Mouse (Mus musculus) embryo, embryonic 10.5 days (tissue): ENCODE measurements around the gene Olfr1347.
"Not testable (repeated sequence)": the region's sequence is repeated elsewhere in the genome, so short reads cannot be mapped to it uniquely, and the experiment has no call there.

Experiments
- DNase-seq: peaks from one replicate; pipeline ENCODE4 v3.0.0-alpha.2; 2015; ENCODE audit warnings: low spot score

Gene Olfr1347

GRCm38 (mm10) chr7:6499655-6500054 lies at the start of gene Olfr1347:
Gene Olfr1347, minus strand, starts transcription at chr7:6499755.
- no peak for DNase-seq

- DNase-seq = peak; percentile 43
These were observed 26.6 kb upstream of the Olfr1347 start for GRCm38 (mm10) chr7:6526141-6526540.

DNA sequence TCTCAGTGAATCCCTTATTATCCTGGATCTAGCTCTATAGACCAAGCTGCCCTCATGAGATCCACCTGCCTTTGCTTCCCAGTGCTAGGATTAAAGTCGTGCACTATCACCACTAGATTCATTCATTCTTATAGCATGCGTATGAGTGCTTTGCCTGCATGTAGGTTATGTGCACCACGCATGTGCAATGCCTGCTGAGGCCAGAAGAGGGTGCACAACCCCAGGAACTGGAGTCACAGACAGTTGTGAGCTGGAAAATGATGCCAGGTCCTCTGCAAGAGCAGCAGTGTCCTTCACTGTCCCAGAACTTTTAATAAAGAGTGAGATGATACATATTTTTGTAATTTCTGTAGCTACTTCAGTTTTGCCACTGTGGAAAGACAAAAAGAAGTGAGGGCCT lies 25.4 kb upstream of the Olfr1347 start:
- DNase-seq = no peak

DNA sequence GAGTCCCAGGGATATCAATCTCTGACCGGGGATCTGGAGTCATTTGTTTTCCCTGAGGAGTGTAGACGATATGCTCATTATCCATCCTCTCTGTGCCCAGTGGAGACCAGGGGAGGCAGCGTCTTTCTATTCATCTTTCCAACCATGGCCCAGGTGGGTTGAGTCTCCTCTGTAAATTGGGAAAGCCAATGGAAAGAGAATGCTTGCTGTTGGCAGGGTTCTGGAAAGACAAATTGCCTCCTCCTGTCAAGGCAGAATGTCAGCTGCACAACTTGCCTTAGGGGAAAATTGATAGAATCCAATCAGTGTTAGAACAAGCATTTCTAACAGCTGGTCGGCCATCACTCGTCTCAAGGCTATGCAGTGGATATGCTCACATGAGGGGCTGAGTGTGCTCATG lies 23.3 kb upstream of the Olfr1347 start, which contains the start of gene Olfr1349:
Gene Olfr1349 (minus strand): TSS at position 101 of the 400 bp plus-strand sequence.
- DNase-seq = no peak

- no peak for DNase-seq
These were observed 22.1 kb upstream of the Olfr1347 start for GRCm38 (mm10) chr7:6521666-6522065.

- DNase-seq = no peak
These were observed 9.1 kb upstream of the Olfr1347 start, which contains the start of gene Olfr1348 for GRCm38 (mm10) chr7:6508648-6509047. Gene Olfr1348, minus strand, starts transcription at chr7:6508748.

- no peak for DNase-seq
These were observed 12.7 kb downstream of the Olfr1347 start, which contains the start of gene Olfr5 for GRCm38 (mm10) chr7:6486841-6487240. Gene Olfr5, minus strand, starts transcription at chr7:6486941.

DNA sequence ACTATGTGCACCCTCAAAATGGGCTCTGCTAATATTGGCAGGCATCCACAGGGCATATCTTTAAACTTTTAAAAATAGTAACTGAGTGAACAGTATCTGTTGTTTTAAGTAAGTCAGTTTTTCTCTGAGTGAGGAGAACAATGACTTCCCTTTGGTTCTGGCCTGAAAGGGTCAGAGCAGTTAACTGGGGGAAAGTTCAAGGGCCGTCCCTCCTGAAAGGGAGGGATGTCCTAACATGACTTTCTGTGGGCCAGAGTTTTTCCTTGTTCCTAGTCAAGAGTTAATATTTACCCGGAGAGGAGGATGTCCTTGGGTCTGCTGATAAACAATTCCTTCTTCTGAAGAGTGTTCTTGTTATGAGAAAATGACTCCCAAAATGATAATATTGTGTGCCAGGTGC lies 21.9 kb downstream of the Olfr1347 start:
- DNase-seq = not testable (repeated sequence)

GRCm38 (mm10) chr7:6466951-6467350 lies 32.6 kb downstream of the Olfr1347 start, which contains the start of gene Olfr1346:
Gene Olfr1346, plus strand, starts transcription at chr7:6467101.
- no peak for DNase-seq

GRCm38 (mm10) chr7:6456399-6456798 lies 43.2 kb downstream of the Olfr1347 start:
- peak; percentile 28 for DNase-seq

GRCm38 (mm10) chr7:6455868-6456267 lies 43.7 kb downstream of the Olfr1347 start, which contains the start of gene Olfr1336:
Gene Olfr1336, plus strand, starts transcription at chr7:6456168.
- DNase-seq = no peak

GRCm38 (mm10) chr7:6447771-6448170 lies 51.8 kb downstream of the Olfr1347 start:
- DNase-seq = no peak

DNA sequence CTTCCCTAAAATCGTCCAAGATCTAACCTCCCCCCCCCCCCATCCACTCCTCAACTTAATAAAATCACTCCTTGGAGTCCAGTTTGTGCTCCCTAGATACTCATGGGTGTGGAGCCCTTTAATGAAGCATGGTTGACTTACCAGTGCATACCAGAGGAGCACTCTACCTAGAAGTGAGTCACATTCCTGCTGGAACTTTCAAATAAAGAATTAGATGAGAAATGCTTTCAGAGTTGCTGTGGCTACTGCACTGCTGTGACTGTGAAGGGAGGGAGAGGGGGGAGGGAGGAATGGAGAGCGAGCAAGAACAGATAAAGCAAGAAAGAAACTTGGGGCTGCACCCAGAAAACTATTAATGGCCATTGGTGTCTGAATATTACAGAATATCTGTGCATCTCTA lies 58.4 kb downstream of the Olfr1347 start:
- no peak for DNase-seq

GRCm38 (mm10) chr7:6438388-6438787 lies 61.2 kb downstream of the Olfr1347 start, which contains the start of gene Olfr1344:
Gene Olfr1344, plus strand, starts transcription at chr7:6438688.
- DNase-seq = no peak
